Mouse (Mus musculus) c-Kit-positive CD71-negative TER-119-negative erythroid progenitor cells, embryonic 14.5 days (primary cell): ENCODE results near the gene Cflar.

Experiments
- DNase-seq: peaks from one replicate; pipeline ENCODE4 v3.0.0-alpha.2; 2013; ENCODE audit warnings: low read depth

Gene Cflar

DNA sequence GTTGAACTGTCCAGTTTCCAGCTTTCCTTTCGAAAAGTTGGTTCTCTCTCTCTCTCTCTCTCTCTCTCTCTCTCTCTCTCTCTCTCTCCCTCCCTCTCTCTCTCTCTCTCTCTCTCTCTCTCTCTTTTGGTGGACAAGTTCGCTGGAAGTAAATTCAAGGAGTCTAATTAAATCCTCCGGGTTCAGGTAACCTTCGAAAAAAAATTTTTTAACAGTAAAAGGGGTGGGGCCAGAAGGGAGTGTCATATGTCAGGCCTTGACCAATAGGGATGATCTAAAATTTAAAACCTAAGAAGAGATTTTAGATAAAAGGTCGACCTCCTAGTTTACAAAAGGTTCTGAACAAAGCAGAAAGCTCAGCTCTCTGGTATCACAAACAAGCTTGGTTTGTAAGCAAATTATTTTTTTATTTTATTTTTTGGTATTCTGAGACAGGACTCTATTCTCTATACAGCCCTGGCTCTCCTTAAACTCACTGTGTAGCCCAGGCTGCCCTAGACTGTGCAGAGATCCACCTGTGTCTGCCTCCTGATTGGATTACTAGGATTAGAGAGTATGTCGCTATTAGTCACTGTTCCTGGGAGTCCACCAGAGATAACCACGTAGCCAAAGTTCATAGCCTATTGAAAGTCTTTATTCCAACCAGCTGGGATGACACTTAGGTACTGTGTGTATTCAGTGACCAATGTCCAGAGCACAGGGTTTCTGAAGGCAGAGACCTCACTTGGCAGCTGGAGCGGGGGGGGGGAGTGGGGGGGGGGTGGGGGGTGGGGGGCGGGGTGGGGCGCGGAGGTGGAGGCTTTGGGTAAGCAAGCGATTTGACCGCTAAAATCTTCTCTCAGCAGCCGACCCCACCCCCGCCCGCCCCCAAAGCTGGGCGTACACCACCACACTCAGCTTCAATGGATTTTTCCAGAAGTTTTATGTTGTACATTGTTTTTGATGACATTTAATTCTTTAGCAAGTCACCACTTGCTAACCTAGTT is 1.1 kb downstream of the Cflar start:
- no peak for DNase-seq

DNA sequence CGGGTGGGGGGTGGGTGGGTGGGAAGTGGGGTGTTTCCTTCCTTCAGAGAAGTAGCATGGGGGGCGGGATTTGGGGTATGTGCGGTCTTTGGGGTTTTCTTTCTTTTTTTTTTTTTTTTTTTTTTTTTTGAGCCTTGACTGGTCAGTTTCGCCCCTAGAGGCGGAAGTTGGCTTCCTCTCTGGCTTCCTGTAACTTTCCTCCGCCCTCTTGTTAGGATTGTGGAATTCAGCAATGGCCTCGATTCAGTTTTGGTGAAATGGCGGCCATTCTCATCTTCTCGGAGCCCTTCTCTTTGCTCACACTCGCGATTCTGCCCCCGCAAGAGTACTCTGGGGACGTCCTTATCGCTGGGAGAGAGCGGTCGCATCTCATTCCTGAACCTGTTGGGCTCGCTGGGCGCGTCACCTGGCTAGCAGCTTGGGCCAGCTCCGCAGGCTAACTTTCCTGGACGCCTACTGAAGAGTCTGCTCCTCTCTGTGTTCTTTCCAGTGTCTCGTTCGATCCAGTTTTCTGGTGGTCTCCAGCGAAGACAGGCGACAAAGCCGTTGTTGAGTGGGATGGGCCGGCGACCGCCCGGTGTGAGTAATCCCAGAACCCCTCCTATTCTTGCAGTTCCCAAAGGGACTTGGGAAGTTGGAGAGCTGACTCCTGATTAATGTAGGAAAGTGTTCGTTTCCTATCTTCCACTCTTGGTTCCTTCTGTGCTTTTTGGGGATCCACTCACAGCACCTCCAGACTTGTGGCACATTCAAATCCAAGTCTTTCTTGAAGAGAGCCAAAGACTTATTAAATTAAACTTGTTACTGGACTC is 2.0 kb downstream of the Cflar start:
- DNase-seq = no peak

DNA sequence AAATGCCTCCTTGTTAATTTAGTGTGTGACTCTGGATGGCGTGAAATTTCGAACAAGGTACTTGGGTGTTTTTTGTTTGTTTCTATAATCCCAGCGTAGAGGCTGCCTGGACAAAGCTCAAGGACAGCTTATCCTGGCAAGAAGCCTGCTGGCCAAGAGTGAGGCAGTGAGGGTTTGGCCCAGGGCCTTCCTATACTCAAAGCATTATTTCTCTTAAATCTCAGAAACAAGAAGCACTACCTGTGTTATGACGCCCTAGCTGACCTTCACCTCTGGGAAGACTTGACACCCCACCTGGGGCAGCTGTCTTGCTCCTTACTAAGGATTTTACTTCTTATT is 2.6 kb downstream of the Cflar start:
- no peak for DNase-seq

DNA sequence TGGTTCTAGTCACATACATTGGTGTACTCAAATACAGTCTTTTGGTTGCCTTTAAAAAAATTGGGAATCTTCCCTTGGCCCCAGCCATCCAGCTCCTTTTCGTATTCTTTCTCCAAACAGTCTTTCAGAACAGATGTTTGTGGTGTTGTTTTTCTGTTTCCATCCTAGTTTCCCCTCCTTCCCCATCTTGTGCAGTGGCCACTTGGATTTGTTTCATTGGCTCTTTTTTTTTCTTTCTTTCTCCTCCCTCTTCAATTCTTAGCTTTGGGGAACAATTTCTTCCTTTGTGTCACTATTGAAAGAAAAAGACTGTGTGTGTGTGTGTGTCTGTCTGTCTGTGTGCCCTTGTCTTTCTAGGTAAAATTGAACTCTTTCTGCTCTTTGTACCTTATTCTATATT is 3.1 kb downstream of the Cflar start:
- no peak for DNase-seq

- DNase-seq = no peak
These were observed 4.2 kb downstream of the Cflar start for GRCm38 (mm10) chr1:58715536-58715935.

DNA sequence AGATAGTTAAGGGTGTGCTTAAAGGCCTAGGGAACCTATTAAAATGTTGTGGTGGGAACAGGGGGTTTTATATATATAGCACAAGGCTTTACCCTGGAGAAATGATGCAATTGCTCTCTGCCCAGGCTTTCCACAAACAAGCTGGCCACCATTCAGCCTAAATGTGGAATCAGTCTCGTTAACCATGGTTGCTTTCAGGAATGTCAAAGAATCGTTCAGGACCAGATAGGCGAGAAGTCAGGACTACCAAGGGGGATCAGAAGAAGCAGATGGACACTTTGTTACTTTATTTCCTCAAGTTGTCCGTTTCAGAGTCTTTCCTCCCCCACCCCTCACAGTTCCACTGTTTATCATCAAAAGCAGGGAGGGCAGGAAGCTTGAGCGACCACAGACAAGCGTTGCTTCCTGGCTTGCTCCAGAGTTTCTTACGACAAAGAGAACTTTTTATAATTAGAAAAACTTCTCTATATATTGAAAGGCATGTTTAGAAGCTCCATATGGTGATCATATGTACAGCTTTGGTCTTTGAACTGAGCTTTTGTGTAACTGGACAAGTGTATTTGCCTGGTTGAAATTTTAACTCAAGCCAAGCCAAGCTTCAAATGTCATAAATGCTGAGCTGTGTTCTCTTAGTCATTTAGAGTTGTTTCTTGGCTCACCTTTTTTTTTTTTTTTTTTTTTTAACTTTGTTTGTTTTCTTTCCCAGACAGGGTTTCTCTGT is 5.0 kb downstream of the Cflar start:
- DNase-seq = no peak

- no peak for DNase-seq
These were observed 5.5 kb downstream of the Cflar start for GRCm38 (mm10) chr1:58716883-58717220.

DNA sequence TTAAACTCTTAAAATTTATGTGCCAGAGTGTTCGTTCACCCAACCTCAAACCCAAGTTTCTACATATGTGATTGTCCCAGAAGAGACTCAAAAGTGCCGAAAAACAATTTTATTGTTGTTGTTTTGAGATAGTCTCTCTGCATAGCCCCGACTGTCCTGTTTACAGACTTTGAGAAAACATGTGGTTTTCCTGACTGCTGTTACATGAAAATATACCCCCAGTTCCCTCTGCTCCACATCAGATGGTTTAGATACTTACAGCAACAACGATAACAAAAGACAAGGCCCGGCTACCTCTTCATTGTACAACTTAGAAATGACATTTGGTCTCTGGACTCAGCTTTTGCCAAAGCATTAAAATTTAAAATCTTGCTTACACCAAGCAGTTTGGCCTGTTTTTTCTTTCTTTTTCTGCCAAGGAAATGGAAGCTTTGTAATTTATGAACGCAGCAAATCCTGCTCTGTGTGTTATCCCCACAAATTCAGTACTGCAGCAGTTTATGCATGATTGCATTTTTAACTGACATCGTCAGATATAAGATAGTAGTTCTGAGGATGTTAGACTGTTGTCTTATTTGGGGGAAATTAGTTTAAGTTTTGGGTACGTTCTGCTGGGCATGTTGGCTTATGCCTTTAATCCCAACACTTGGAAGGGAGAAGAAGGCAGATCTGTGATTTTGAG is 6.4 kb downstream of the Cflar start:
- DNase-seq = no peak

- no peak for DNase-seq
These were observed 8.1 kb downstream of the Cflar start for GRCm38 (mm10) chr1:58719356-58719945.

GRCm38 (mm10) chr1:58720090-58720489 is 8.8 kb downstream of the Cflar start:
- DNase-seq = no peak

DNA sequence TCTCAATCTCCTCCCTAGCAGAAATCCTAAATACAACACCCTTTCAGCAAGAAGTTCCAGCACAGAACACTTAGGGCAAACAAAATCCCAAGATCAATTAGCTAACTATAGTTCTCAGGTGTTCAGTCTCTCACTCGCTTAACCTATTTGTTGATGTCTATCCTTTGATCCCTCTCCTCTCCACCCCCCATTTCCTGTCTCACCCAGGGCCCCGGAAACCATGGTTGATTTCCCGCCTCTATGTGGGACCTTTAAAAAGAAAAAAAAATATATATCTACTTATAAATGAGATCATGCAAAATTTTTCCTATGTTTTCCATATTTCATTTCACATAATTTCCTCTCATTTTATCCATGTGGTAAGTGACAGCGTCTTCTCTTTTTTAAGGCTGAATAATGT is 9.7 kb downstream of the Cflar start:
- no peak for DNase-seq

DNA sequence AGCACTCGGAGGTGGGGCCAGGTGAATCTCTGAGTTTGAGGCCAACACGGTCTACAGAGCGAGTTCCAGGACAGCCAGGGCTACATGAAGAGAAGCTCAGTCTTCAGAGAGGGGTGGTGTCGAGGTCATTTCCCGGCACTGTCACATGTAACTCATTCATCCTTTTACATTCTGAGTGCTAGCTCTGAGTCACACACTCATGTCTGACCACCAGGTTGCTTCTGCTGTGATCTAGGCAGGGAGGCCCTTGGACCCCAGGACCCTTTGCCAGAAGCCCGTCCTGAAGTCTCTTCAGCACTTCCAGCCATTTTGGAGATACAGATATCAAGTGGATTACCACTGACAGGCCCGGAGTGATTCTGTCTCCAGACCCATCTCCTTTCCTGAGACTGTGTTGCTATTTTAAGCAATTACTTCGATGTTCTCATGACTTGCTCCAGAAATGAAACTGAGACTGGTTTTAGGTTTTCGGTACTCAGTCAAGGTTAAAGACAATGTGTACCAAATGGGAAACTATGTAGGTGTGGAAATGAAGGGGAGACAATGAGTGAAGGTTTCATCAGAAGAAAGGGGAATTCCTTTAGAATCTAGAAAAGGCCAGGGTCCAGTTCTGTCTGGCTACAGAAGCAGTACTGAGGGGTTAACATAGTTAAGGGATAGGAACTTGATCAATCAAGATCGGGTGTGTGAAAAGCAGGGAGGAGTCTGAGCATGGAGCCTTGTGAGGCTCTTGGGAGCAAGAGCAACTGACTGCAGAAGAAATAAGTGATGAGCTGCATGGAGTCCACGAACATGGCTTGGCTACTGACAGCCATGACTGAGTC is 11.0 kb downstream of the Cflar start:
- no peak for DNase-seq

GRCm38 (mm10) chr1:58723062-58723808 is 11.9 kb downstream of the Cflar start:
- DNase-seq = no peak

DNA sequence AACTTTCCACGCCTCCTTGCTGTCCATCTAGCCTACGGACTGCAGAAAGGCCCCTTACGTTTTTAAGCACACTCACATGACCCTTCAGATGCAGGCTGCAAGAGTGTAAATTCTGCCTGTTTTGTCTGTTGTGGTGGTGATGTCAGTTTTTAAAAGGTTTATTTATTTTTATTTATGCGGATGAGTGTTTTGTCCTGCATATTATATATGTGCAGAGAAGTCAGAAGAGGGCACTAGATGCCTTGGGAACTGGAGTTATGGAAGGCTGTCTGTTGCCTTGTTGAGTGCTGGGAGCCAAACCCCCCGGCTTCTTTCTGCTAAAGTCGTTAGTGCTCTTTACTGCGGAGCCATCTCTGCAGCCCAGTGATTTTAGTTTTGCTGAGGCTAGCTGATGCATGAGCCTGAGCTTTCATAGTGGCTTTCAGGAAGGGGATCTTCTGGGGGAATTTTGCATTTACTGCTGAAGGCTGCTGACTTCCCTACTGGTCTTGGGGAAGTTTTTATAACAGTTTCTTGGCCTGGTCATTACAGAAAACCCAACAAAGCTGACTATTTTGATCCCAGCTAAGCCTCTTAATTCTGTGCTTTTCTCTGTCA is 12.6 kb downstream of the Cflar start:
- DNase-seq = no peak

DNA sequence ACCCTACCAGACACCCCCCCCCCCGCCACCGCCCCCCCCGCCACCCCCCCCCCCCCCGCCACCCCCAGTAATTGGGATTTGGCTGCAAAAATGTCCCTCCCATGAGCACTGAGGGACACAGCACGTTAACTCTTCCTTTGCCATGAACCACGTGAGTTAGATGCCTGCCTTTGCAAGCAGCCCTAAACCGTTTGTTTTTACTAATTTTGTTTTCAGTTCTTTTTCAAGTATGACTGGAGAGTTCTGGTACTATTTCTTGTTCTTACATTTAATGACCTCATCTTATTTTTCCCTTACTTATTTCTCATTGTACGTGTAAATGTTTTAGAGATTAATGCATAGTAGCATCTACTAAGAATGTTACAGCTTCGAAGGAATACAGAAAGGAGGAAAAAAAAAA is 13.2 kb downstream of the Cflar start:
- no peak for DNase-seq

DNA sequence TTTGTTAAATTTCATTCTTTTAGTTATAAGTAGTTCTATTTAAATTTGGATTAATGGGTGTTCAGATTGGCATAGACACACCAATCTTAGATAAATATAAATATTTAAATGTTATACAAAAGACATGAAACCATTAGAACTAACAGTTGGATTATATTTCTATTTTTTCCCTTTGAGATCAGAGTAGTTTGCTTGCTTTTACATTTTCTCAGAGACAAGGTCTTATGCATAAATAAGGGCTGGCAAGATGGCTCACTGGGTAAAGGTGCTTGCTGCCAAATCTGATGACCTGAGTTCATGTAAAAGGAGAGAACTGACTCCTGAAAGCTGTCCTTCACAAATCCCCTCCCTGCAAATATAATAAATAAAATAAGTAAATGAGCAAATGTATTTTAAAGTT is 13.8 kb downstream of the Cflar start:
- DNase-seq = no peak

DNA sequence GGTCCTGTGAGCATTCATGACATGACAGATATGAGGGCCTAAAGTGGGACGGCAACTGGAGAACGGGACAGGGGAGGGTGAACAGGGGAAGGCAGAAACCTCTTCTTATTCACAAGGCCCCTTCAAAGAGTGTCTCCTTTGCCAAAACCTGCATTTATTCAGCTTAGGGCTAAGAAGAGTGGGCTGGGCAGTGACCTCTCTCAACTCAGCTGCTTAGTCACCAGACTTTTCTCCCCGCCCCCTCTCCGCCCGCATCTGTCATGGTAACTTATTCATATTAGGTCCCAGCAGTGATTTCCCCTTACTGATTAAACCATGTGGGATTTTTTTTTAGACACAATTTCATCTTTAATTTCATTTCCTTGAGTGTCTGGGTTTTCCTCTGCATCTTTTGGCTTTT is 14.5 kb downstream of the Cflar start:
- DNase-seq = no peak

GRCm38 (mm10) chr1:58727019-58727746 is 15.9 kb downstream of the Cflar start:
- DNase-seq = no peak
